Mouse (Mus musculus): Measurements from ENCODE around the gene Tpi1.
"Not testable (repeated sequence)": the region's sequence is repeated elsewhere in the genome, so short reads cannot be mapped to it uniquely, and the experiment has no call there.

Gene Tpi1

GRCm38 (mm10) chr6:124829799-124830700 is 16.0 kb upstream of the Tpi1 start:
- peak; percentile 96 for DNase-seq

GRCm38 (mm10) chr6:124828868-124829798 is 15.0 kb upstream of the Tpi1 start, which contains the start of the genes Usp5 and Cdca3:
Usp5 (minus strand) TSS chr6:124829484.
Cdca3 (plus strand) TSS chr6:124829547.
- peak; percentile 100 for DNase-seq

GRCm38 (mm10) chr6:124828101-124828592 is 14.1 kb upstream of the Tpi1 start:
- peak; percentile 76 for DNase-seq

GRCm38 (mm10) chr6:124822049-124822448 is 8.0 kb upstream of the Tpi1 start:
- no peak for DNase-seq

- no peak for DNase-seq
Observed at GRCm38 (mm10) chr6:124820891-124821290, 6.8 kb upstream of the Tpi1 start.

- DNase-seq: no peak
Observed at GRCm38 (mm10) chr6:124817971-124818370, 3.9 kb upstream of the Tpi1 start.

GRCm38 (mm10) chr6:124817563-124817962 is 3.5 kb upstream of the Tpi1 start:
- no peak for DNase-seq

- DNase-seq: no peak
Observed at GRCm38 (mm10) chr6:124817125-124817524, 3.0 kb upstream of the Tpi1 start.

- DNase-seq: no peak
Observed at GRCm38 (mm10) chr6:124816611-124817010, 2.5 kb upstream of the Tpi1 start.

- DNase-seq: no peak
Observed at GRCm38 (mm10) chr6:124814858-124815774, 1.0 kb upstream of the Tpi1 start.

GRCm38 (mm10) chr6:124814448-124814847 is 352 bp upstream of the Tpi1 start:
- peak; percentile 40 for DNase-seq

- peak; percentile 69 for DNase-seq
Observed at GRCm38 (mm10) chr6:124813496-124813895, 600 bp downstream of the Tpi1 start.

GRCm38 (mm10) chr6:124812848-124813247 is 1.2 kb downstream of the Tpi1 start:
- no peak for DNase-seq

- no peak for DNase-seq
Observed at GRCm38 (mm10) chr6:124811701-124812560, 2.2 kb downstream of the Tpi1 start.

- DNase-seq: no peak
Observed at GRCm38 (mm10) chr6:124811403-124811665, 2.8 kb downstream of the Tpi1 start.

GRCm38 (mm10) chr6:124810566-124811402 is 3.3 kb downstream of the Tpi1 start:
- not testable (repeated sequence) for DNase-seq

- no peak for DNase-seq
Observed at GRCm38 (mm10) chr6:124809775-124810538, 4.1 kb downstream of the Tpi1 start.

GRCm38 (mm10) chr6:124809052-124809774 is 4.9 kb downstream of the Tpi1 start:
- DNase-seq: peak; percentile 93
